Mouse (Mus musculus): ENCODE data around the gene Itgb7. TPM values are rescaled to one million over a fixed set of nuclear protein-coding genes. Genes with fewer than 3 reads are reported as not detected.

Gene Itgb7
- total and polyA plus RNA-seq, 2 experiments from 2014 or later: 0.23 to 0.79 TPM

- Histone ChIP-seq H3K36me3 (replicated peaks; ENCODE audit: control insufficient read depth, insufficient read depth, low read length) (peaks cover 5% of the 10 kb centered on the region; the same call in 1 of the 2 replicates), H3K4me2 (ENCODE audit: low read depth, low read length) (no peak overlapping the region), H3K27me3 (ENCODE audit: control insufficient read depth, insufficient read depth, low read length) (no peaks in the 10 kb centered on the region), H3K9me3 (replicated peaks; ENCODE audit: control insufficient read depth, low read length) (no peaks in the 10 kb centered on the region), H3K27ac (ENCODE audit: low read depth) (no peak overlapping the region), H3K4me1 (ENCODE audit: control insufficient read depth, insufficient read depth) (no peaks in the 10 kb centered on the region), H3K4me3 (ENCODE audit: low read depth, low read length) (no peak overlapping the region), H3K9ac (replicated peaks; ENCODE audit: low read depth, low read length) (no peak overlapping the region)
- no peak for ATAC-seq (ENCODE audit: insufficient read depth, low read depth)
- DNase-seq (ENCODE audit: low spot score): no peak
- TF ChIP-seq CTCF (IDR thresholded peaks at IDR 0.05; ENCODE audit: low read depth) (no peak), EP300 (IDR thresholded peaks at IDR 0.05; ENCODE audit: low read depth) (no peak)
- 76% methylated on average over 8 of the region's 8 CpGs for WGBS
These were observed 54.3 kb downstream of the Itgb7 start for GRCm38 (mm10) chr15:102177417-102177816.

DNA sequence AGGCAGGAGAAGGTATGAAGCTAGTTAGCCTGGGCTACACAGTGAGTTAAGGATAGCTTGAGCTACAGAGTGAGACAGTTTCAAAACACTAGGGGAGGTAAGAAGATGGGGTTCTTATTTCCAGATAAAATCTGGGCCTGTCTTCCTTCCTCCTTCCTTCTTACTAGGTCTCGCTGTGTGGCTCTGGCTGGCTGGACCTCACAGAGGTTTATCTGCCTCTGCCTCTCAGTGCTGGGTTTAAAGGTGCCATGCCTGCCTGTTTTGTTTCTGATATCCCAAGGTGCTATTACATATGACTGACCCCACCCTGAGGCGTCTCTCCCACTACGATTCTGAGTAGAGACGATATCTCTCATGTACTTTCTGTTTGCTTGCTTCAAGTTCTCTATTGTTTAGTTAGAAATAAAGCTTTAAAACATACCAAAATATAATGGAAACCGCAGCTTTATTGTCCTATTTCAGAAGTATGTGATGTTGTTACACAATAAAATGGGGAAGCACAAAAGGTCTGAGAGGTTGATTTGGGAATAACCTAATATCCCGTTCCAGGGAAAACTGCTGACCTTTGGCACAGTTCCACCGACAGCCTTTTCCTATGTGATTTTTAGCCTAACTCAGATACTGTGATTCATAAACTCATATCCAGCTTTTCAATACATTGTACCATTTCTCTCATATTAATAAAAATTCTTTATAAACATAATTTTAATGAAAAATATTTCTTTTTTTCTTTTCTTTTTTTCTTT lies 55.0 kb downstream of the Itgb7 start:
- ATAC-seq (ENCODE audit: insufficient read depth, low read depth) (no peak), DNase-seq (ENCODE audit: low spot score) (no peak)
- Histone ChIP-seq H3K9ac (replicated peaks; ENCODE audit: low read depth, low read length) (no peak overlapping the region), H3K27me3 (ENCODE audit: control insufficient read depth, insufficient read depth, low read length) (no peaks in the 10 kb centered on the region), H3K4me3 (ENCODE audit: low read depth, low read length) (no peak overlapping the region), H3K36me3 (replicated peaks; ENCODE audit: control insufficient read depth, insufficient read depth, low read length) (peaks cover 5% of the 10 kb centered on the region; the same call in 1 of the 2 replicates), H3K9me3 (replicated peaks; ENCODE audit: control insufficient read depth, low read length) (no peaks in the 10 kb centered on the region), H3K4me2 (ENCODE audit: low read depth, low read length) (no peak overlapping the region), H3K4me1 (ENCODE audit: control insufficient read depth, insufficient read depth) (no peaks in the 10 kb centered on the region), H3K27ac (ENCODE audit: low read depth) (no peak overlapping the region)
- TF ChIP-seq CTCF (IDR thresholded peaks at IDR 0.05; ENCODE audit: low read depth) (no peak), EP300 (IDR thresholded peaks at IDR 0.05; ENCODE audit: low read depth) (no peak)
- WGBS: 75% methylated on average over 7 of the region's 7 CpGs

DNA sequence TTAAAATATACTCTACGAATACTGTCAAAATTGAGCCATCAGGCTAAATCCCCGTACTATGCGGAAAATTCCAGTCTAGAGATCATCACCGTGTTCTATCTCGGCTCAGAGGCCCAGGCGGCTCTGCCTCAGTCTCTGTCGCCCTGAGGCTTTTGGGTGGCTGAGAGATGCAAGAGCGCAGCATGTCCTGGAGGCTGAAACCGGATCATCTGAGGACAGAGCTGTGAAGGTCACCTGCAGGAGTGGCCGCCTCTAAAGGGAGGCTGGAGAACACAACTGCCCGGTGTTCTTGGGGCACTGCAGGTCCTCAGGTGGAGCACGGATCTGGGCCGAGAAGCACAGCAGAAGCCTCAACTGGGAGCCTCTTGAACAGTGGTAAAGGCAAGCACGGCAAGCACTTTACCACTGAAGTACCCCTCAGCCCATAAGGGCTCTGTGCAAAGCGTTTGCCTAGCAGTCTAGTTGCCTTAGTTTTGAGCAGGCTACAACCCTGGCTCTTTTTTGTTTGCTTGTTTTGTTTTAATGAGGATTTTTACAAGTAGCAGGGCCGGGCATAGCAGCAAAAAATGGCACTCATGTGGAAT lies 55.9 kb downstream of the Itgb7 start:
- Histone ChIP-seq H3K9ac (replicated peaks; ENCODE audit: low read depth, low read length) (no peak overlapping the region), H3K27ac (ENCODE audit: low read depth) (no peak overlapping the region), H3K27me3 (ENCODE audit: control insufficient read depth, insufficient read depth, low read length) (no peaks in the 10 kb centered on the region), H3K4me2 (ENCODE audit: low read depth, low read length) (no peak overlapping the region), H3K36me3 (replicated peaks; ENCODE audit: control insufficient read depth, insufficient read depth, low read length) (peaks cover 5% of the 10 kb centered on the region; the same call in 1 of the 2 replicates), H3K4me1 (ENCODE audit: control insufficient read depth, insufficient read depth) (no peaks in the 10 kb centered on the region), H3K9me3 (replicated peaks; ENCODE audit: control insufficient read depth, low read length) (no peaks in the 10 kb centered on the region), H3K4me3 (ENCODE audit: low read depth, low read length) (no peak overlapping the region)
- no peak for DNase-seq (ENCODE audit: low spot score)
- WGBS: 76% methylated on average over 16 of the region's 16 CpGs
- TF ChIP-seq EP300 (IDR thresholded peaks at IDR 0.05; ENCODE audit: low read depth) (no peak), CTCF (IDR thresholded peaks at IDR 0.05; ENCODE audit: low read depth) (no peak)
- ATAC-seq (ENCODE audit: insufficient read depth, low read depth): no peak

- 84% methylated on average over 3 of the region's 3 CpGs for WGBS
- DNase-seq (ENCODE audit: low spot score) (no peak), ATAC-seq (ENCODE audit: insufficient read depth, low read depth) (no peak)
- TF ChIP-seq EP300 (IDR thresholded peaks at IDR 0.05; ENCODE audit: low read depth) (no peak), CTCF (IDR thresholded peaks at IDR 0.05; ENCODE audit: low read depth) (no peak)
- Histone ChIP-seq H3K9ac (replicated peaks; ENCODE audit: low read depth, low read length) (no peak overlapping the region), H3K27ac (ENCODE audit: low read depth) (no peak overlapping the region), H3K9me3 (replicated peaks; ENCODE audit: control insufficient read depth, low read length) (no peaks in the 10 kb centered on the region), H3K4me2 (ENCODE audit: low read depth, low read length) (no peak overlapping the region), H3K4me1 (ENCODE audit: control insufficient read depth, insufficient read depth) (no peaks in the 10 kb centered on the region), H3K27me3 (ENCODE audit: control insufficient read depth, insufficient read depth, low read length) (no peaks in the 10 kb centered on the region), H3K36me3 (replicated peaks; ENCODE audit: control insufficient read depth, insufficient read depth, low read length) (peaks cover 5% of the 10 kb centered on the region; the same call in 1 of the 2 replicates), H3K4me3 (ENCODE audit: low read depth, low read length) (no peak overlapping the region)
These were observed 58.2 kb downstream of the Itgb7 start for GRCm38 (mm10) chr15:102173581-102173980.

DNA sequence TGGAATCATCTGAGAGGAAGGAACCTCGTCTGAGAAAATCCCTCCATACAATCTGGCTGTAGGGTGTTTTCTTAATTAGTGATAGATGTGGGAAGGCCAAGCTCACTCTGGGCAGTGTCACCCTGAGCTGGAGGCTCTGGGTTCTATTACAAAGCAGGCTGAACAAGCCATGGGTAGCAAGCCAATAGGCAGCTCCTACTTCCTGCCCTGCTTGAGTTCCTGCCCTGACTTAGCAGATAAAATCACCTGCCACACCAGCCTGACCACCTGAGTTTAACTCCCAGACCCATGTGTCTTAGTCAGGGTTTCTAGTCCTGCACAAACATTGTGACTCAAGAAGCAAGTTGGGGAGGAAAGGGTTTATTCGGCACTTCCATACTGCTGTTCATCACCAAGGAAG lies 62.7 kb downstream of the Itgb7 start:
- WGBS: 61% methylated on average over 2 of the region's 2 CpGs
- no peaks in the 10 kb centered on the region for H3K27me3 ChIP-seq (ENCODE audit: control insufficient read depth, insufficient read depth, low read length)
- ATAC-seq (ENCODE audit: insufficient read depth, low read depth) (no peak), DNase-seq (ENCODE audit: low spot score) (no peak)
- H3K4me3 ChIP-seq (ENCODE audit: low read depth, low read length): no peak overlapping the region
- no peak overlapping the region for H3K27ac ChIP-seq (ENCODE audit: low read depth)
- TF ChIP-seq CTCF (IDR thresholded peaks at IDR 0.05; ENCODE audit: low read depth): no peak
- H3K4me1 ChIP-seq (ENCODE audit: control insufficient read depth, insufficient read depth): peaks cover 11% of the 10 kb centered on the region
- no peak overlapping the region for H3K9ac ChIP-seq (replicated peaks; ENCODE audit: low read depth, low read length)
- H3K4me2 ChIP-seq (ENCODE audit: low read depth, low read length): no peak overlapping the region
- no peaks in the 10 kb centered on the region for H3K9me3 ChIP-seq (replicated peaks; ENCODE audit: control insufficient read depth, low read length)
- H3K36me3 ChIP-seq (replicated peaks; ENCODE audit: control insufficient read depth, insufficient read depth, low read length): no peaks in the 10 kb centered on the region
